Mouse (Mus musculus): ENCODE results near the gene Slc44a5. TPM values are rescaled to one million over a fixed set of nuclear protein-coding genes. Genes with fewer than 3 reads are reported as not detected.

Slc44a5 gene
- total RNA-seq (2015) (not detected in 2 replicates), total RNA-seq (2017) (not detected in 2 replicates)

- peak; percentile 22; the same call in 1 of the 2 replicates for ATAC-seq (ENCODE audit: poor library complexity, severe bottlenecking)
Observed at GRCm38 (mm10) chr3:153973171-153973948, at the start of gene Slc44a5. Gene Slc44a5, plus strand, starts transcription at chr3:153973436.

- no peak for ATAC-seq (ENCODE audit: poor library complexity, severe bottlenecking)
Observed at GRCm38 (mm10) chr3:153926333-153926732, 46.9 kb upstream of the Slc44a5 start.

- peak; percentile 30; the same call in 1 of the 2 replicates for ATAC-seq (ENCODE audit: poor library complexity, severe bottlenecking)
Observed at GRCm38 (mm10) chr3:153929526-153929925, 43.7 kb upstream of the Slc44a5 start.

- no peak for ATAC-seq (ENCODE audit: poor library complexity, severe bottlenecking)
Observed at GRCm38 (mm10) chr3:153932461-153932860, 40.8 kb upstream of the Slc44a5 start.

- ATAC-seq (ENCODE audit: poor library complexity, severe bottlenecking): no peak
Observed at GRCm38 (mm10) chr3:153935878-153936277, 37.4 kb upstream of the Slc44a5 start.

GRCm38 (mm10) chr3:153937116-153937810, 36.0 kb upstream of the Slc44a5 start:
- ATAC-seq (ENCODE audit: poor library complexity, severe bottlenecking): no peak

GRCm38 (mm10) chr3:153940021-153940420, 33.2 kb upstream of the Slc44a5 start:
- ATAC-seq (ENCODE audit: poor library complexity, severe bottlenecking): no peak

- ATAC-seq (ENCODE audit: poor library complexity, severe bottlenecking): no peak
Observed at GRCm38 (mm10) chr3:153940486-153940885, 32.8 kb upstream of the Slc44a5 start.

GRCm38 (mm10) chr3:153941613-153942012, 31.6 kb upstream of the Slc44a5 start:
- no peak for ATAC-seq (ENCODE audit: poor library complexity, severe bottlenecking)

- no peak for ATAC-seq (ENCODE audit: poor library complexity, severe bottlenecking)
Observed at GRCm38 (mm10) chr3:153943003-153943640, 30.1 kb upstream of the Slc44a5 start.

GRCm38 (mm10) chr3:153943901-153944334, 29.3 kb upstream of the Slc44a5 start:
- peak; percentile 59 for ATAC-seq (ENCODE audit: poor library complexity, severe bottlenecking)

- ATAC-seq (ENCODE audit: poor library complexity, severe bottlenecking): peak; percentile 87
Observed at GRCm38 (mm10) chr3:153944335-153944990, 28.8 kb upstream of the Slc44a5 start, which contains the start of gene Acadm. Gene Acadm, minus strand, starts transcription at chr3:153944632.

- ATAC-seq (ENCODE audit: poor library complexity, severe bottlenecking): no peak
Observed at GRCm38 (mm10) chr3:153947271-153947670, 26.0 kb upstream of the Slc44a5 start.

GRCm38 (mm10) chr3:153948176-153948575, 25.1 kb upstream of the Slc44a5 start:
- no peak for ATAC-seq (ENCODE audit: poor library complexity, severe bottlenecking)

GRCm38 (mm10) chr3:153957916-153958315, 15.3 kb upstream of the Slc44a5 start:
- no peak for ATAC-seq (ENCODE audit: poor library complexity, severe bottlenecking)

- peak; percentile 75 for ATAC-seq (ENCODE audit: poor library complexity, severe bottlenecking)
Observed at GRCm38 (mm10) chr3:153959035-153959730, 14.1 kb upstream of the Slc44a5 start.

GRCm38 (mm10) chr3:153959731-153960207, 13.5 kb upstream of the Slc44a5 start:
- no peak for ATAC-seq (ENCODE audit: poor library complexity, severe bottlenecking)

GRCm38 (mm10) chr3:153960884-153961283, 12.4 kb upstream of the Slc44a5 start:
- ATAC-seq (ENCODE audit: poor library complexity, severe bottlenecking): no peak

GRCm38 (mm10) chr3:153961632-153962389, 11.4 kb upstream of the Slc44a5 start:
- peak; percentile 70 for ATAC-seq (ENCODE audit: poor library complexity, severe bottlenecking)
